Comparison of ENCODE assay signal across 19 mouse cellular contexts in the genomic region with DNA sequence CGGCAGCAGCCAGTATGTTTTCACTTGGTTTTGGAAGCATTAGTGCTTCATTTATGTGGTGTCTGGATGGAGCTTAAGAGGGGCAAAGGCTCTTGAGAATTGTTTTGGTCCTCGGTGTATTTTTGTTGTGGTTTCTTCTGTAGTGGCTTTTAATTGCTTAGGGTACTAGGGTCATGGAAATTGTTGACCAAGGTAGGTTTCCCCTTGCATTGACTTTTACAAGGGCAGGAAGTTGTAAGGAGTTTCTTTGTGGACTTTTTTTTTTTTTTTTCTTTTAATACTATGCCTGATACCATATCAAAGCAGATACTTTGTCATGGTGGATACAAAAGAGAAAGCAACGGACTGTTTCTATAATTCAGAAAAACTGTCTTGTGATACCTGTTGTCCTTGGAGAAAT. TPM values are rescaled to one million over a fixed set of nuclear protein-coding genes. Genes with fewer than 3 reads are reported as not detected.
"Had no signal": no experiment of that assay in that cellular context is flagged by ENCODE, and none has a peak within 500 bp of the region (broad histone marks: within the 10 kb centered on the region; RNA-seq: fewer than 3 reads in every experiment).

No protein-coding gene starts in this region.

- H3K4me2 ChIP-seq: kidney, embryonic 15.5 days; liver, embryonic 13.5 days; midbrain, embryonic 11.5 days; midbrain, embryonic 15.5 days; neural tube, embryonic 13.5 days had no signal

- ATAC-seq: midbrain, embryonic 15.5 days had no signal

- H3K9ac ChIP-seq: kidney, embryonic 15.5 days; liver, embryonic 13.5 days; midbrain, embryonic 15.5 days; neural tube, embryonic 13.5 days had no signal

- H3K4me3 ChIP-seq: kidney, embryonic 15.5 days; liver, embryonic 13.5 days; midbrain, embryonic 15.5 days; neural tube, embryonic 13.5 days had no signal

- H3K4me1 ChIP-seq: kidney, embryonic 15.5 days; midbrain, embryonic 15.5 days; neural tube, embryonic 13.5 days had no signal

- DNase-seq: kidney, adult 8-10 months; kidney, postnatal 10 days; kidney, postnatal 4 days; liver, embryonic 13.5 days; lung, adult 2 months; lung, postnatal 14 days; lung, postnatal 4 days; retina, postnatal 1 day; right cerebral cortex, postnatal 25 days; spleen, adult 18-20 months; thymus, adult 2 months; thymus, postnatal 14 days; thymus, postnatal 4 days had no signal

- H3K27me3 ChIP-seq: kidney, embryonic 15.5 days; liver, embryonic 13.5 days; midbrain, embryonic 15.5 days; neural tube, embryonic 13.5 days had no signal

- H3K27ac ChIP-seq: kidney, embryonic 15.5 days; liver, embryonic 13.5 days; midbrain, embryonic 15.5 days; neural tube, embryonic 13.5 days; stomach, postnatal 0 days had no signal

- H3K9me3 ChIP-seq: kidney, embryonic 15.5 days; liver, embryonic 13.5 days; midbrain, embryonic 15.5 days; neural tube, embryonic 13.5 days had no signal

RNA-seq across cellular contexts. Expression of gene Klrg2, which starts 55.3 kb away (rescaled TPM):
- polyA plus RNA-seq: liver, adult 2 months; liver, embryonic 13.5 days had no signal
